Mouse (Mus musculus) limb, embryonic 11.5 days (tissue): ENCODE measurements around the gene Sgf29. TPM values are rescaled to one million over a fixed set of nuclear protein-coding genes. Genes with fewer than 3 reads are reported as not detected.

ENCODE experiments used
- ATAC-seq: fragments of 200-750 bp; cut with Nextera tagmentation; 2 replicates; pipeline ENCODE4 v1.8.0; 2017; ENCODE audit warnings: low read depth; ENCODE audit not compliant: insufficient number of reproducible peaks, low FRiP score, low TSS enrichment
- DNase-seq: peaks from one replicate; pipeline ENCODE4 v3.0.0-alpha.2; 2015; ENCODE audit warnings: low spot score
- H3K27ac ChIP-seq: fragments of 300-500 bp; sonication (generic); replicated peaks from 2 replicates; pipeline ENCODE4 v1.5.1; 2014; ENCODE audit warnings: low read depth, mild to moderate bottlenecking, low read length
- H3K27me3 ChIP-seq: fragments of 300-500 bp; sonication (generic); 2 replicates; pipeline ENCODE4 v1.6.1; 2014; ENCODE audit warnings: mild to moderate bottlenecking, low read length, mixed read lengths; ENCODE audit not compliant: control insufficient read depth, insufficient read depth
- H3K36me3 ChIP-seq: fragments of 300-500 bp; sonication (generic); 2 replicates; pipeline ENCODE4 v1.6.1; 2014; ENCODE audit warnings: mild to moderate bottlenecking, low read length, moderate library complexity, mixed read lengths; ENCODE audit not compliant: control insufficient read depth, insufficient read depth
- H3K4me1 ChIP-seq: fragments of 300-500 bp; sonication (generic); 2 replicates; pipeline ENCODE4 v1.6.1; 2014; ENCODE audit warnings: low read length, mixed read lengths; ENCODE audit not compliant: control insufficient read depth, insufficient read depth
- H3K4me2 ChIP-seq: fragments of 300-500 bp; sonication (generic); 2 replicates; pipeline ENCODE4 v1.6.1; 2014; ENCODE audit warnings: low read depth, mild to moderate bottlenecking, moderate library complexity; ENCODE audit not compliant: severe bottlenecking
- H3K4me3 ChIP-seq: fragments of 300-500 bp; sonication (generic); 2 replicates; pipeline ENCODE4 v1.5.1; 2014; ENCODE audit warnings: low read depth, low read length
- H3K9ac ChIP-seq: fragments of 300-500 bp; sonication (generic); 2 replicates; pipeline ENCODE4 v1.6.1; 2014; ENCODE audit warnings: mild to moderate bottlenecking, low read length
- H3K9me3 ChIP-seq: fragments of 300-500 bp; sonication (generic); 2 replicates; pipeline ENCODE4 v1.6.1; 2016; ENCODE audit warnings: low read length; ENCODE audit not compliant: control insufficient read depth
- WGBS: fragments of 180-500 bp; shearing (Covaris S2); extraction: QIAGEN DNeasy Blood & Tissue Kit; methylation state at CpG from one replicate; pipeline ENCODE4 v1.1.7; 2014; 5-methylcytosine and 5-hydroxymethylcytosine counted together
- polyA plus RNA-seq: library from polyadenylated mRNA; unstranded; fragments of >200 nt; fragmentation: Nextera tagmentation; extraction: Ambion mirVana; gene quantifications from 2 replicates; pipeline ENCODE4 v1.2.1, GENCODE M21; 2014

Sgf29 gene
- polyA plus RNA-seq, 1 experiment from 2014 or later = 61.9 TPM

- no peak for DNase-seq
- Histone ChIP-seq H3K4me3 (no peak overlapping the region), H3K27me3 (no peaks in the 10 kb centered on the region), H3K9me3 (no peaks in the 10 kb centered on the region), H3K4me1 (no peaks in the 10 kb centered on the region), H3K36me3 (peaks cover 7% of the 10 kb centered on the region; the same call in 1 of the 2 replicates), H3K27ac (no peak overlapping the region), H3K9ac (no peak overlapping the region), H3K4me2 (no peak overlapping the region)
- 87% methylated on average over 9 of the region's 9 CpGs for WGBS
- ATAC-seq = no peak
Measured at GRCm38 (mm10) chr7:126667495-126668090, 18.5 kb downstream of the Sgf29 start.

- WGBS = 89% methylated on average over 5 of the region's 5 CpGs
- H3K27me3 ChIP-seq = no peaks in the 10 kb centered on the region
- ATAC-seq (no peak), DNase-seq (no peak)
- no peak overlapping the region for H3K27ac ChIP-seq
- no peaks in the 10 kb centered on the region for H3K9me3 ChIP-seq
- no peak overlapping the region for H3K4me2 ChIP-seq
- peaks cover 9% of the 10 kb centered on the region for H3K36me3 ChIP-seq
- H3K4me3 ChIP-seq = no peak overlapping the region
- no peak overlapping the region for H3K9ac ChIP-seq
- H3K4me1 ChIP-seq = no peaks in the 10 kb centered on the region
Measured at GRCm38 (mm10) chr7:126668452-126668851, 19.3 kb downstream of the Sgf29 start.

- no peak for ATAC-seq
- Histone ChIP-seq H3K4me3 (no peak overlapping the region), H3K36me3 (peaks cover 8% of the 10 kb centered on the region), H3K9ac (no peak overlapping the region), H3K4me1 (no peaks in the 10 kb centered on the region), H3K9me3 (no peaks in the 10 kb centered on the region), H3K27me3 (no peaks in the 10 kb centered on the region), H3K4me2 (no peak overlapping the region), H3K27ac (no peak overlapping the region)
- 90% methylated on average over 3 of the region's 3 CpGs for WGBS
- DNase-seq = no peak
Measured at GRCm38 (mm10) chr7:126670152-126670551, 21.0 kb downstream of the Sgf29 start.

DNA sequence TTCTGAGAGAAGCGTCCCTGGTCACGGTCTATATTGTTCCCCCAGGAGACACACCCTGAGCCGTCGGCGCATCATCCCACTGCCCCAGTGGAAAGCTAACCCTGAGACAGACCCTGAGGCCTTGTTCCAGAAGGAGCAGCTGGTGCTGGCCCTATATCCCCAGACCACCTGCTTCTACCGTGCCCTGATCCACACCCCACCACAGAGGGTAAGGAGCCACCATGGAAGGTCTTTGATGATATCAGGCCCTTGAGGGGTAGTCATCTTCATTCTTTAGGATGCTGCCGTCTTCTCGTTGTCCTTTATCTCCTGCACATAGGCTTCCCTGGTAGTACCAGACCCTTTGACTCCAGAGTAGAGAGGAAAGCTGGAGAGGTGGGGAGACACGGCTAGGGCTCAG lies 23.0 kb downstream of the Sgf29 start:
- no peak for ATAC-seq
- Histone ChIP-seq H3K27ac (no peak overlapping the region), H3K9me3 (no peaks in the 10 kb centered on the region), H3K4me2 (no peak overlapping the region), H3K27me3 (no peaks in the 10 kb centered on the region), H3K4me3 (no peak overlapping the region), H3K4me1 (no peaks in the 10 kb centered on the region), H3K36me3 (peaks cover 4% of the 10 kb centered on the region; the same call in 1 of the 2 replicates), H3K9ac (no peak overlapping the region; the same call in 1 of the 2 replicates)
- DNase-seq = no peak
- WGBS = 97% methylated on average over 9 of the region's 9 CpGs

GRCm38 (mm10) chr7:126675104-126675503 lies 26.0 kb downstream of the Sgf29 start:
- Histone ChIP-seq H3K9me3 (no peaks in the 10 kb centered on the region), H3K4me2 (no peak overlapping the region), H3K4me1 (no peaks in the 10 kb centered on the region), H3K9ac (no peak overlapping the region), H3K4me3 (no peak overlapping the region), H3K36me3 (peaks cover 4% of the 10 kb centered on the region; the same call in 1 of the 2 replicates), H3K27me3 (no peaks in the 10 kb centered on the region), H3K27ac (no peak overlapping the region)
- no peak for ATAC-seq
- WGBS = 92% methylated on average over 8 of the region's 8 CpGs
- no peak for DNase-seq

DNA sequence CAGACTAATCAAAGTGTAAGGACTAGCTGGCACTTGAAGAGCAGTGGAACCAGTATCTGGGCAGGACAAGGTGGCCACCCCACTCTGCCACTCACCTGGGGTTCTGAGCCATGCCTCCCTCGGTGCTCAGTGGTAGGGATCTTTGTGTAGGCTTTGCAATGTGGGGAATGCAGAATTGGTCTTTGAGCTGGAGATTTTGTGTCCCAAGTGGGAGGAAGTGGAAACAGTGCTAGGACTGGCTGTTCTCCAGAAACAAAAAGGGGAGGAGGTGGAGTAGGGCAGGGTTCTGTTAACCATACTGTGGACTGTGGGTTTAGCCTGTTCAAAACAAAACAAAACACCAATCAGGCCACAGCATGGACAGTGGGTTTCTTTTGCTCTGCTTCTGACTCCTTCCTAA lies 27.1 kb downstream of the Sgf29 start, which contains the start of gene Sult1a1:
TSS of gene Sult1a1 (minus strand) at position 226 of the 400 bp plus-strand sequence.
- Histone ChIP-seq H3K27ac (no peak within 1 kb of the TSS), H3K4me2 (no peak within 1 kb of the TSS)
- ATAC-seq = no peak

GRCm38 (mm10) chr7:126676631-126677220 lies 27.6 kb downstream of the Sgf29 start:
- no peaks in the 10 kb centered on the region for H3K9me3 ChIP-seq
- WGBS = 85% methylated on average over 4 of the region's 4 CpGs
- H3K27ac ChIP-seq = no peak overlapping the region
- no peaks in the 10 kb centered on the region for H3K4me1 ChIP-seq
- peaks cover 2% of the 10 kb centered on the region; the same call in 1 of the 2 replicates for H3K36me3 ChIP-seq
- no peak overlapping the region for H3K4me2 ChIP-seq
- no peaks in the 10 kb centered on the region for H3K27me3 ChIP-seq
- DNase-seq = no peak
- H3K4me3 ChIP-seq = no peak overlapping the region
- no peak overlapping the region for H3K9ac ChIP-seq
- ATAC-seq = no peak

More for the DNA sequence above, 27.1 kb downstream of the Sgf29 start, which contains the start of gene Sult1a1:
- Histone ChIP-seq H3K4me1 (no peaks in the 10 kb centered on the region), H3K36me3 (peaks cover 4% of the 10 kb centered on the region; the same call in 1 of the 2 replicates), H3K4me3 (no peak within 1 kb of the TSS), H3K27me3 (no peaks in the 10 kb centered on the region), H3K9ac (no peak within 1 kb of the TSS), H3K9me3 (no peaks in the 10 kb centered on the region)
- no peak for DNase-seq
- WGBS = 72% methylated on average over 1 of the region's 1 CpGs

DNA sequence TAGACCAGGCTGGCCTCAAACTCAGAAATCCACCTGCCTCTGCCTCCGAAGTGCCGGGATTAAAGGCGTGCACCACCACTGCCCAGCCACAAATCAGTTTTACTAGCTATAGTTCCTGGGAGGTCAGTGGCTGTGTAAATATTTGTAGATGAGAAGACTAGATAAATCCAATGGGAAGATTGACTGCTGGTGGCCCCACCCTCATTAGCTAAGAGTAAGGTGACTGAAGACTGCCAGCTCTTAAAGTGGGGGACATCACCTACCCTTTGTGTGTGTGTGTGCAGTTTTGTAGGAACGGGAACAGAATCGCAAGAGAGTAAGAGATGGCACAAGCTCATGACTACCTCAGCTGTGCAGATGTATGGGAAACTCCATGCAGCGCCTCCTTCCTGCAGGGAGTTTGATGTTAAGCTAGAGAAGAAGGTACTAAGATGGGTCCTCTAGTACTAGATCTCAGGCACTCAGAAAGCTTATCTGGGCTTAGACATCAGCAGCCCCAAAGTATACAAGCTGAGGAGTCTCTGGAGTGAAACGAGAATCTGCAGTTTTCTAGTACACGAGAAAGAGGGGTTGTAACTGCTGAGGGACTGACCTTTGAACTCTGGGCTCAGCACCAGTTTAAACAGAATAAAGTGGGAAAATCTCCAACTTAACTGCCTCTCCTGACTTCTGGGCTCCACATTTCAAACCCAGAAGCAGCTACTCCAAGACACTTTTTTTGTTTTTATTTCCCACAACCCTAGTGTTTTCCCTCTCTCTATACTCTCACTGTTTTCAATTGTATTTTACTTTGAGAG lies 29.6 kb downstream of the Sgf29 start:
- H3K4me1 ChIP-seq = no peaks in the 10 kb centered on the region
- H3K27me3 ChIP-seq = no peaks in the 10 kb centered on the region
- H3K27ac ChIP-seq = no peak overlapping the region
- H3K9ac ChIP-seq = no peak overlapping the region
- 71% methylated on average over 8 of the region's 8 CpGs for WGBS
- no peaks in the 10 kb centered on the region for H3K36me3 ChIP-seq
- no peak for DNase-seq
- no peak overlapping the region for H3K4me3 ChIP-seq
- ATAC-seq = no peak
- no peak overlapping the region for H3K4me2 ChIP-seq
- no peaks in the 10 kb centered on the region for H3K9me3 ChIP-seq
